Mouse (Mus musculus) intestine, embryonic 15.5 days (tissue): ENCODE data around the gene Snrnp25. TPM values are rescaled to one million over a fixed set of nuclear protein-coding genes. Genes with fewer than 3 reads are reported as not detected.

ENCODE experiments used
- ATAC-seq: fragments of 200-750 bp; cut with Nextera tagmentation; 2 replicates; pipeline ENCODE4 v1.8.0; 2017; ENCODE audit warnings: moderate TSS enrichment, moderate library complexity
- H3K27ac ChIP-seq: fragments of 300-500 bp; sonication (generic); 2 replicates; pipeline ENCODE4 v1.5.1; 2015; ENCODE audit warnings: mild to moderate bottlenecking, inconsistent platforms
- H3K27me3 ChIP-seq: fragments of 300-500 bp; sonication (generic); replicated peaks from 2 replicates; pipeline ENCODE4 v1.6.1; 2015; ENCODE audit warnings: inconsistent platforms
- H3K36me3 ChIP-seq: fragments of 300-500 bp; sonication (generic); 2 replicates; pipeline ENCODE4 v1.6.1; 2015; ENCODE audit warnings: inconsistent platforms
- H3K4me1 ChIP-seq: fragments of 300-500 bp; sonication (generic); replicated peaks from 2 replicates; pipeline ENCODE4 v1.6.1; 2015; ENCODE audit warnings: inconsistent platforms
- H3K4me2 ChIP-seq: fragments of 300-500 bp; sonication (generic); replicated peaks from 2 replicates; pipeline ENCODE4 v1.6.1; 2015; ENCODE audit warnings: mild to moderate bottlenecking, inconsistent platforms
- H3K4me3 ChIP-seq: fragments of 300-500 bp; sonication (generic); replicated peaks from 2 replicates; pipeline ENCODE4 v1.5.1; 2015; ENCODE audit warnings: inconsistent platforms
- H3K9ac ChIP-seq: fragments of 300-500 bp; sonication (generic); 2 replicates; pipeline ENCODE4 v1.6.1; 2015; ENCODE audit warnings: inconsistent platforms
- H3K9me3 ChIP-seq: fragments of 300-500 bp; sonication (generic); 2 replicates; pipeline ENCODE4 v1.6.1; 2016; ENCODE audit warnings: inconsistent platforms
- WGBS: fragments of 180-500 bp; shearing (Covaris S2); methylation state at CpG from one replicate; pipeline ENCODE4 v1.1.7; 2015; 5-methylcytosine and 5-hydroxymethylcytosine counted together
- polyA plus RNA-seq: library from polyadenylated mRNA; unstranded; fragments of >200 nt; fragmentation: Nextera tagmentation; extraction: Ambion mirVana; gene quantifications from 2 replicates; pipeline ENCODE4 v1.2.1, GENCODE M21; 2015

Snrnp25 gene
- polyA plus RNA-seq, 1 experiment from 2014 or later = 45.1 TPM

DNA sequence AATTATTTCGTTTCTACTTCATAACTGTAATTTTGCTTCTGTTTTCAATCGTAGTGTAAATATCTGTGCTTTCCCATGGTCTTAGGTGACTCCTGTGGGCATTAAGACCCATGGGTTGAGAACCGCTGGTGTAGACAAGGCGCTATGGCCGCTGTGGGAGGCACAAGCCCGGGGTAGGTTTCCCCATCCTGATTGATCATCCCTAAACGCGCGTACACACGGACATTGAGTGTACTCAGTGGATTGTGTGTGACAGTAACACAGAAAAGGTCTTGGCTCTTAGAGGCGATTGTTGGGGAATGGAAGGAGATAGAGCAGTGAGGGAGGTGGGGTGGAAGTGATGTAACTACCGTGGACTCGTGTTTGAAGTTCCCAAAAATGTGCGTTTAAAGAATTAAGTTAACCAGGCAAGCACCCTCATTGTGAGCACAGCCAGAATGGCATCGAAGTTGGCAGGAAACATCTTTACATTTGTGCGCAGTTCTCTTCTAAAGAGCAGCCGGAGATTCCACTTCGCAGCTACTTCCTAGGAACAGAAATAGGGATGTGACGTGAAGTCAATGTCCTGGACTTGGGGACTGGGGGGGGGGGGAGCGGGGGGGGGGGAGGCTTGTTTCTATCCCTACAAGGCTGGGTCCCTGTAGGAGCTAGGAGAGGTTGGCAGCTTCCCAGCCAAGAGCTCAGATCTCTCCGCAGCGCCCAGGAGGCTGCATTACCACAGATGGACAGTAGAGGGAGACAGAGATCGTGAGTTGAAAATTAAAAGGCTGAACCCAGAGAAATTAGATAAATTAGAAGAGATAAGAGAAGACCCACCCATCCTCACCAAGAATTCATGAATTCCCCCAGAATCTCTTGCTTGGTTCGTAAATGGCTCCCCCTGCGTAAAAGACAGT is 23.0 kb upstream of the Snrnp25 start:
- Histone ChIP-seq H3K36me3 (no peaks in the 10 kb centered on the region), H3K9ac (no peak overlapping the region), H3K27ac (no peak overlapping the region), H3K9me3 (no peaks in the 10 kb centered on the region), H3K4me2 (no peak overlapping the region), H3K4me3 (no peak overlapping the region), H3K4me1 (no peaks in the 10 kb centered on the region), H3K27me3 (no peaks in the 10 kb centered on the region)
- 50% methylated on average over 24 of the region's 25 CpGs for WGBS
- ATAC-seq = peak; percentile 45; the same call in 1 of the 2 replicates

DNA sequence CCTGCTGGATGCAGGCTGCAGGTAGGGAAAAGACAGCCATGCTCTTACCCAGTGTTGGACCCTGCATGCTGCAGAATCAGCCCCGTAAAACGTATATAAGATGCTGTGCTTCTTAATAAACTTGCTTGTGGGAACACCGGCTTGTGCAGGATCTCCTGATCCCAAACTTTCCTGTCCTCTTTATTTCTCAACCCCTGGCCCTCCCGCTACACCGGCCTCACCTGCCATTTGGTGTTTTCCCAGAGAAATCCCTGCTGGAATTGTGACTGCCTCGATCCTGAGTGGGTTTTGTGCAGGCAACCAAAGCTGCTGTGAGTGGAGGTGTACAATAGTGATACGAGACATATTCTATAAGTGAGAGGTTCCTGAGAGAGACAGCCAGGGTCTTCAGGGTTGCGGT is 20.7 kb upstream of the Snrnp25 start:
- Histone ChIP-seq H3K27ac (no peak overlapping the region), H3K4me3 (no peak overlapping the region), H3K9ac (no peak overlapping the region), H3K4me1 (no peaks in the 10 kb centered on the region), H3K9me3 (no peaks in the 10 kb centered on the region), H3K36me3 (no peaks in the 10 kb centered on the region), H3K27me3 (no peaks in the 10 kb centered on the region), H3K4me2 (no peak overlapping the region)
- ATAC-seq = no peak
- 89% methylated on average over 8 of the region's 8 CpGs for WGBS

DNA sequence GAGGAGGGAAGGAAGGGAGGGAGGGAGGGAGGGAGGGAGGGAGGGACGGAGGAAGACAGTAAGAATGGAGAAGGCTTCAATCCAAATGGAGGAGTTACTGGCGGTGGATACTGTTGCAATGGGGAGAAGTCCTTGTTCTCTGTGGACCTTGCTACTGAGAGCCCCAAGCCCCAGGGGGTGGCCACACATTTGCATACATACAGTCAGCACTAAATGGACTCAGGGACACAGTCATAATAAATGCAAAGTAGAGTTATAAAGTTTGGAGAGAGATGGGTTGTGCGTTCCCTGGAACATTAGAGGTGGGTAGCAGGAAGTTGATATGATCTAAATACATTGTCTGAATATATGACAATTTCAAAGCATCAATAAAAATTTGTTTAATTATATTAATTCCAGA is 19.2 kb upstream of the Snrnp25 start:
- no peaks in the 10 kb centered on the region for H3K4me1 ChIP-seq
- no peak for ATAC-seq
- H3K4me2 ChIP-seq = no peak overlapping the region
- no peaks in the 10 kb centered on the region for H3K9me3 ChIP-seq
- 79% methylated on average over 3 of the region's 3 CpGs for WGBS
- no peak overlapping the region for H3K9ac ChIP-seq
- H3K4me3 ChIP-seq = no peak overlapping the region
- no peaks in the 10 kb centered on the region for H3K36me3 ChIP-seq
- no peak overlapping the region for H3K27ac ChIP-seq
- no peaks in the 10 kb centered on the region for H3K27me3 ChIP-seq

DNA sequence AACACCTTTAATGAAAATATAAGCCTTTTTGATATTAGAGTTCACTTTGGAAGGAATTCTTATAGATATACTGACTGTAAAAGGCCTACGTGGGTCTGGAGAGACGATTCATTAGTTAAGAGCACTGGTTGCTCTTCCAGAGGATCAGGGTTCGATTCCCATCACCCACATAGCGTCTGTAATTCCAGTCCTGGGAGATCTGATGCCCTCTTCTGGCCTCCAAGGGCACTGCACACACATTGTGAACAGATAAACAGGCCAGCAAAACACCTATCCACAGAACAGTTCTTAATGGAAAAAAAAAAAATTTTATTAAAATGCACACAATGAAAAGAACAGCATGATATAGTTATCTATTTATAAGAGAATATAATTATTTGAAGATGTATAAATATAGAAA is 18.0 kb upstream of the Snrnp25 start:
- ATAC-seq = no peak
- Histone ChIP-seq H3K4me1 (no peaks in the 10 kb centered on the region), H3K9ac (no peak overlapping the region), H3K27me3 (no peaks in the 10 kb centered on the region), H3K36me3 (no peaks in the 10 kb centered on the region), H3K4me3 (no peak overlapping the region), H3K9me3 (no peaks in the 10 kb centered on the region), H3K27ac (no peak overlapping the region), H3K4me2 (no peak overlapping the region)
- 90% methylated on average over 4 of the region's 4 CpGs for WGBS

DNA sequence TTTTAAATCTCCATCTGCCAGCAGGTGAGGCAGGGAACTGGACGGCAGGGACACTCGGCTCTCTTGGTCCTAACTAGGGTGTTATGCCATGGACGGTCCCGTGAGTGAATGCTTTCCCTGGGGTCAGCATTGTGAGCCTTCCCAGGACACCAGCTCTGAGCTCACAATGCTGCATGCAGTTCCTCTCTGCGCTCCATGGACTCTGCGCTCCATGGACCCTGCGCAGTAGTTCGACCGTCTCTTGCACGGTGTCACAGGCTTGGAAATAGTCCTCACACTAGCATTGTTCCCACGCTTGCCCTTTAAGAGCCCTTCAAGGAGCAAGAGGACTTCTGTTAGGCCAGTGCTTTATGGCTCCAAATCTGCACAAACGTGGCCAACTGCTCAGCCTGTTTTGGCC is 16.3 kb upstream of the Snrnp25 start:
- no peaks in the 10 kb centered on the region for H3K36me3 ChIP-seq
- 82% methylated on average over 12 of the region's 12 CpGs for WGBS
- no peaks in the 10 kb centered on the region for H3K9me3 ChIP-seq
- H3K9ac ChIP-seq = no peak overlapping the region
- no peak overlapping the region for H3K27ac ChIP-seq
- H3K4me1 ChIP-seq = no peaks in the 10 kb centered on the region
- H3K4me2 ChIP-seq = no peak overlapping the region
- H3K27me3 ChIP-seq = no peaks in the 10 kb centered on the region
- no peak for ATAC-seq
- no peak overlapping the region for H3K4me3 ChIP-seq

DNA sequence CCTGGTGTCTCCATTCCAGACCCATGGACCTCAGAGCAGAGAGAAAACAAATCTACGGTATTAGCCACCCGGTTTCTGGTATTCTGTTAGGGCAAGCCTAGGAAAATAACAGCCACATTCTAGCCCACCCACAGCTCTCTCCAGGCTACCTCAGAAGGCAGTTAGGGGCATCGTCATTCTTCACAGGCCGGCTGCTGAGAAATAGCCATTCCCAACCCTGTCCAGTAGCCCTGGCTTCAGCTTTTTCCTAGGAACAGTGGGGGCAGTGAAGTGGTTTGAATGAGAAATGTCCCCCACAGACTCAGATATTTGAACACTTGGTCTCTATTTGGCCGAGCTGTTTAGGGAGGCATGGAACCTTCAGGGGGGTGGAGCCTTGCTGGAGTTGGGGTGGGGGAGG is 15.8 kb upstream of the Snrnp25 start:
- H3K4me3 ChIP-seq = no peak overlapping the region
- ATAC-seq = no peak
- no peak overlapping the region for H3K27ac ChIP-seq
- H3K9ac ChIP-seq = no peak overlapping the region
- 58% methylated on average over 5 of the region's 5 CpGs for WGBS
- H3K9me3 ChIP-seq = no peaks in the 10 kb centered on the region
- no peaks in the 10 kb centered on the region for H3K36me3 ChIP-seq
- no peaks in the 10 kb centered on the region for H3K27me3 ChIP-seq
- H3K4me2 ChIP-seq = no peak overlapping the region
- H3K4me1 ChIP-seq = no peaks in the 10 kb centered on the region

DNA sequence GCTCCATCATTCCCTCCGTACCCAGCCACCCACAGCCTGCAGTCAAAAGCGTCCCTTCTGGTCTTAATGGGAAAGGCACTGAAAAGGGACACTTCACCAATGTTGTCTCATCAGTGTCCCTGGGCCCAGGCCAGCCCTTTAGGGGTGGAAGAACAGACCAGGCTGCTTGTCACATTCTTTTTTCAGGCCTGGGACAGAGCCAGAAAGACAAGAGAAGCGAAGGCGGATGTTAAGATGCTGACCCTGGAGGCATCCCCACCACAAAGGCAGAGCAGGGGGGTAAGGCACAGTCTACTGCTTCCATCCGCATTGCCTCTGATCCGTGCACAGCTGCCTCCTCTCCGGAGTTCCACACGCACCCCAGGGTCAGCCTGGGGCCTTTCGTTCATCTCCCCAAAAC is 15.1 kb upstream of the Snrnp25 start:
- no peak for ATAC-seq
- H3K4me1 ChIP-seq = no peaks in the 10 kb centered on the region
- WGBS = 83% methylated on average over 9 of the region's 9 CpGs
- no peaks in the 10 kb centered on the region for H3K9me3 ChIP-seq
- no peaks in the 10 kb centered on the region for H3K27me3 ChIP-seq
- no peak overlapping the region for H3K9ac ChIP-seq
- no peak overlapping the region for H3K4me3 ChIP-seq
- H3K36me3 ChIP-seq = no peaks in the 10 kb centered on the region
- H3K27ac ChIP-seq = no peak overlapping the region
- no peak overlapping the region for H3K4me2 ChIP-seq

DNA sequence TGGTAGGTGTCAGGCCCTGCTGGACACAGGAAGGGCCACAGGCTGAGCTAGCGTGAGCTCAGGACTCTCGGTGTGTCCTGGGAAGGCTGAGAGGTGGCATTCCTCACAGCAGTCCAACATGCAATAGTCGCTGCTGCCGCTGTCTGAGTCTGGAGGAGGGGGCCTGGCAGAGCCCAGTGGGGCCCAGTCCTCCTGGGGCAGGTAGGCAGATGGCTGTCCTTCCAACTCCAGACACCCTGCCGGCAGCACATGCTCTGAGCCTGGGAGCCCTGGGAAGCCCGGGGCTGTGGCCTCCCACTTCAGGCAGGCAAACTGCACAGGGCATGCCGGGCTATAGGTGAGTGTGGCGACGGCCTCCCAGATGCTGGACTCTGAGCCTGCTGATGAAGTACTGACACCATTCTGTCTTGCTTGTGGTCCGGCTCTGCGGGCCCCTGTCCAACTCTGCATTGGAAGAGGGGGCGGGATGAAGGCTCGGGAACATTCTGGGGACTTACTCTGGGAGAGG is 14.6 kb upstream of the Snrnp25 start:
- Histone ChIP-seq H3K9me3 (no peaks in the 10 kb centered on the region), H3K4me2 (no peak overlapping the region), H3K27me3 (no peaks in the 10 kb centered on the region), H3K9ac (no peak overlapping the region), H3K27ac (no peak overlapping the region), H3K4me3 (no peak overlapping the region), H3K4me1 (no peaks in the 10 kb centered on the region), H3K36me3 (no peaks in the 10 kb centered on the region)
- whole genome bisulfite sequencing = 79% methylated on average over 13 of the region's 13 CpGs
- ATAC-seq = no peak

DNA sequence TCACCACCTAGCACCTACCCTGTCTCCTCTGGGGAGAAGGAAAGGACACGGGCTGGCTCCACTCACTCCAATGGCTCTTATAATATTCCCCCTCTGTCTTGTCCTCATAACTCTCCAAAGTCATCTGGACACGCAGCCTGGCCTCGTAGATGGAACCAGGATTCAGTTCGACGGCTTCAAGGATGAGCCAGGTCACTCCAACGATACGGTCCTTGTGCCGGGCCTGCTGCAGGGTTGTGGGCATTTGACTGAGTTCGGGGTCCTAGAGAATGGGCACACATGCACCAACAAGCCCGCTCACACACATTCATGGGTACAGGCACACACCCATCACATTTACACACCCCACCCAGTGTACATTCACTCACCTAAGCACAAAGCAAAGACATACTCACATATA is 12.1 kb upstream of the Snrnp25 start:
- ATAC-seq = no peak
- Histone ChIP-seq H3K36me3 (no peaks in the 10 kb centered on the region), H3K9ac (no peak overlapping the region), H3K4me1 (0 out of 2 replicates have a peak, but pooled peaks cover 3% of the 10 kb centered on the region), H3K4me3 (no peak overlapping the region), H3K9me3 (no peaks in the 10 kb centered on the region), H3K27ac (no peak overlapping the region), H3K27me3 (no peaks in the 10 kb centered on the region), H3K4me2 (no peak overlapping the region)
- 85% methylated on average over 10 of the region's 10 CpGs for WGBS

DNA sequence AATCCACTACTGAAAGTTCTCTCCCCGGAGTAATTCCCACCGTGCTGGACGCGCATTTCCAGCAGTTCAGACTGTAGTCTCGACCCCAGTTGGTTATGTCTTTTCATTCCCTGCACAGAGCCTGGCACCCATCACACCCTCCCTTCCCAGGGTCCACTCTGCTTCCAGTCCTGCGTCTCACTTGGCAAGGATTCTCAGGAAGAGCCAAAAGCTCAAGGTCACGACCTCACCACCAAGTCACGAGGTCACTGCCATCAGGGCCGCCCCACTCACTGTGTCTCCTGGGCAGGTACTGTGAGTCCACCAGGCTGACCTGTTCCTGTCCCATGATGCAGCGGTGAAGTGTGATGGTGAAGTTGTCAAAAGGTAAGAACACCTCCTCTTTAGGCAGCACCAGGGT is 11.1 kb upstream of the Snrnp25 start:
- Histone ChIP-seq H3K27me3 (no peaks in the 10 kb centered on the region), H3K27ac (no peak overlapping the region), H3K9me3 (no peaks in the 10 kb centered on the region), H3K36me3 (no peaks in the 10 kb centered on the region), H3K4me1 (peaks cover 5% of the 10 kb centered on the region; the same call in 1 of the 2 replicates), H3K9ac (no peak overlapping the region), H3K4me2 (no peak overlapping the region), H3K4me3 (no peak overlapping the region)
- WGBS = 77% methylated on average over 10 of the region's 10 CpGs
- ATAC-seq = no peak

DNA sequence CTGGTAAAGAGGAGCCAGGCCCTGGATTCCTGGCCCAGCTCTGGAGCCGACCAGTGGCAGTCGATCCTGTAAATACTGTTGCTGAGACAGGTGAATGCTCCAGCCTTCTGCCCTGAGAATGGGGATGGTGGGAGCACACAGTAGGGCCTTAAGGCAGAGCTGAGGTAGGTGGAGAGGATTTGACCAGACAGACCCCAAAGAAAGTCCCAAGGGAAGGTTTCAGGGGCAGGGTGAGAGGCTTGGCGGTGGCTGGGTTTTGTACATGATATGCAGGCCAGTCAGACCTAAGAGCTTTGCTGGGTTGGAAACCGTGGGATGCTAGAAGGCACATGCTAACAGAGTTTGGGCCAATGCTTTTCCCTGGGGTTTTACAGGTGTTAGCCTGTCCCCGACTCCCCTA is 10.6 kb upstream of the Snrnp25 start:
- Histone ChIP-seq H3K27me3 (no peaks in the 10 kb centered on the region), H3K4me3 (no peak overlapping the region), H3K36me3 (no peaks in the 10 kb centered on the region), H3K9ac (no peak overlapping the region), H3K9me3 (no peaks in the 10 kb centered on the region), H3K4me1 (peaks cover 9% of the 10 kb centered on the region; the same call in 1 of the 2 replicates), H3K4me2 (no peak overlapping the region), H3K27ac (no peak overlapping the region)
- 85% methylated on average over 5 of the region's 5 CpGs for WGBS
- no peak for ATAC-seq

DNA sequence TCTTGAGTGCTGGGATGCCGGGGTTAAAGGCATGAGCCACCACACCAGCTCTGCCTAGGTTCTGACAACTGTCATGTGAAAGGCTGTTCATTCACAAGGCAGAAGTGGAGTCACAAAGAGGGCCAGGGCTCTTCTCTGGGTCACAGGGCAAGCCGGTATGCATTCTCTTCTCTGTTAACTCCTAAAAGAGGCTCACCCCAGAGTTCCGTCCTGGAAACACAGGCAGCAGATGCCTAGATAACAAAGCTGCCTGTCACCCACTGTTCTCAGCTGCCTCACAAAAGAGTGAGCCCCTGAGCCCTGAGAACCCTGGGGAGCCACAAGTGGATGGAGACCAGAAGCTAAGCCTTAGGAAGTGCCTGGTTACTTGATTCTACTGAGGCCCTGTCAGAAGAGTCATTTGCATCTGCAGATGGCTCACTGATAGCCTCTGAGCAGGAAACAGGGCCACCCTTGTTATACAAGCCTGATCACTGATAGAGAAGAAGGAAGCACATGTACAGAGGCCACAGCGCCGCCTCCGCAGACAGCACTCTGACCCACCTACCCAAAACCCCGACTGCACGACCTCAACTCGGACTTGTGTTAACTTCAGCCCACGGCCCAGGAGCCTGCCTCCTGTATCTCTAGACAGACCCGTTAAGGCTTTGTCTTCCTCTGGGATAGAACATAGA is 9.2 kb upstream of the Snrnp25 start:
- no peak for ATAC-seq
- peaks cover 9% of the 10 kb centered on the region; the same call in 1 of the 2 replicates for H3K4me1 ChIP-seq
- no peak overlapping the region for H3K4me2 ChIP-seq
- no peak overlapping the region for H3K27ac ChIP-seq
- 38% methylated on average over 11 of the region's 11 CpGs for WGBS
- no peaks in the 10 kb centered on the region for H3K9me3 ChIP-seq
- H3K4me3 ChIP-seq = no peak overlapping the region
- H3K36me3 ChIP-seq = no peaks in the 10 kb centered on the region
- H3K27me3 ChIP-seq = no peaks in the 10 kb centered on the region
- H3K9ac ChIP-seq = no peak overlapping the region
